Mouse (Mus musculus) ES-Bruce4 (cell line): ENCODE data around the gene P4htm. TPM values are rescaled to one million over a fixed set of nuclear protein-coding genes. Genes with fewer than 3 reads are reported as not detected.

Experiments
- H3K27ac ChIP-seq: 2 replicates; pipeline ENCODE4 v1.5.1; 2012; ENCODE audit warnings: low read length, inconsistent platforms; ENCODE audit not compliant: insufficient read depth
- H3K27me3 ChIP-seq: 2 replicates; pipeline ENCODE4 v1.6.1; 2012; ENCODE audit warnings: mild to moderate bottlenecking, low read length, inconsistent platforms; ENCODE audit not compliant: control insufficient read depth, poor library complexity, insufficient read depth, severe bottlenecking
- H3K36me3 ChIP-seq: 2 replicates; pipeline ENCODE4 v1.6.1; 2012; ENCODE audit warnings: inconsistent platforms, mild to moderate bottlenecking, low read length, moderate library complexity; ENCODE audit not compliant: control insufficient read depth, poor library complexity, insufficient read depth, severe bottlenecking
- H3K4me1 ChIP-seq: one replicate; pipeline ENCODE4 v1.8.1; 2011; ENCODE audit warnings: low read length; ENCODE audit not compliant: control insufficient read depth, insufficient read depth
- H3K4me3 ChIP-seq: 2 replicates; pipeline ENCODE4 v1.5.1; 2011; ENCODE audit warnings: low read depth, mild to moderate bottlenecking, low read length
- H3K9ac ChIP-seq: 2 replicates; pipeline ENCODE4 v1.6.1; 2012; ENCODE audit warnings: low read depth, mild to moderate bottlenecking, inconsistent platforms; ENCODE audit not compliant: poor library complexity, severe bottlenecking
- H3K9me3 ChIP-seq: replicated peaks from 2 replicates; pipeline ENCODE4 v1.6.1; 2012; ENCODE audit warnings: mild to moderate bottlenecking, low read length, inconsistent platforms; ENCODE audit not compliant: control insufficient read depth, poor library complexity, insufficient read depth, severe bottlenecking
- CTCF ChIP-seq: IDR thresholded peaks from one replicate; pipeline ENCODE4 v1.8.1; 2011; ENCODE audit warnings: low read depth, low read length
- EP300 ChIP-seq: IDR thresholded peaks from 2 replicates; pipeline ENCODE4 v1.6.1; 2011; ENCODE audit warnings: low read depth, low read length; ENCODE audit not compliant: insufficient read depth
- POLR2A ChIP-seq: IDR thresholded peaks from one replicate; pipeline ENCODE4 v1.8.1; 2011; ENCODE audit warnings: low read length; ENCODE audit not compliant: insufficient read depth
- polyA plus RNA-seq: library from polyadenylated mRNA; stranded (reverse); fragments of >200 nt; gene quantifications from 2 replicates; pipeline ENCODE4 v1.2.4, GENCODE M21; 2011; ENCODE audit warnings: low read depth; ENCODE audit not compliant: missing spikeins, insufficient read depth, insufficient read length

P4htm gene
- polyA plus RNA-seq, 1 experiment: 2.4 TPM

GRCm38 (mm10) chr9:108587571-108588180 is 9.8 kb downstream of the P4htm start:
- Histone ChIP-seq H3K27ac (peak overlapping the region; percentile 53), H3K36me3 (no peaks in the 10 kb centered on the region), H3K27me3 (no peaks in the 10 kb centered on the region), H3K9ac (no peak overlapping the region), H3K4me3 (0 out of 2 replicates have a peak overlapping the region, but pooled peaks have one; percentile 11), H3K9me3 (no peaks in the 10 kb centered on the region), H3K4me1 (peaks cover 11% of the 10 kb centered on the region)
- no peak for TF ChIP-seq POLR2A
- TF ChIP-seq EP300: no peak
- no peak for TF ChIP-seq CTCF

- Histone ChIP-seq H3K4me1 (peaks cover 7% of the 10 kb centered on the region), H3K27ac (peak overlapping the region; percentile 20; the same call in 1 of the 2 replicates)
Observed at GRCm38 (mm10) chr9:108579344-108579690, 18.1 kb downstream of the P4htm start.

GRCm38 (mm10) chr9:108578545-108579343 is 18.7 kb downstream of the P4htm start, which contains the start of gene Wdr6:
Gene Wdr6, minus strand, starts transcription at chr9:108578739.
- H3K27ac ChIP-seq: peak within 1 kb of the TSS; percentile 54
- H3K4me1 ChIP-seq: peaks cover 11% of the 10 kb centered on the region
- no peaks in the 10 kb centered on the region for H3K27me3 ChIP-seq
- H3K36me3 ChIP-seq: no peaks in the 10 kb centered on the region
- TF ChIP-seq CTCF (no peak), POLR2A (peak; percentile 29), EP300 (0 out of 2 replicates have a peak, but pooled peaks have one; percentile 34)
- H3K9ac ChIP-seq: peak within 1 kb of the TSS; percentile 80
- H3K4me3 ChIP-seq: peak within 1 kb of the TSS; percentile 93
- H3K9me3 ChIP-seq: no peaks in the 10 kb centered on the region

More at GRCm38 (mm10) chr9:108579344-108579690, 18.1 kb downstream of the P4htm start:
- TF ChIP-seq EP300: no peak
- TF ChIP-seq POLR2A: no peak
- TF ChIP-seq CTCF: no peak
- no peaks in the 10 kb centered on the region for H3K9me3 ChIP-seq
- no peaks in the 10 kb centered on the region for H3K27me3 ChIP-seq
- H3K9ac ChIP-seq: peak overlapping the region; percentile 41
- peak overlapping the region; percentile 84 for H3K4me3 ChIP-seq
- no peaks in the 10 kb centered on the region for H3K36me3 ChIP-seq

- H3K9ac ChIP-seq: peak overlapping the region; percentile 80
- H3K36me3 ChIP-seq: no peaks in the 10 kb centered on the region
- no peaks in the 10 kb centered on the region for H3K27me3 ChIP-seq
- peak overlapping the region; percentile 54 for H3K27ac ChIP-seq
- H3K4me1 ChIP-seq: peaks cover 15% of the 10 kb centered on the region
- TF ChIP-seq POLR2A (no peak), EP300 (no peak), CTCF (no peak)
- H3K9me3 ChIP-seq: no peaks in the 10 kb centered on the region
- H3K4me3 ChIP-seq: peak overlapping the region; percentile 93
Observed at GRCm38 (mm10) chr9:108577934-108578544, 19.4 kb downstream of the P4htm start.

GRCm38 (mm10) chr9:108577025-108577424 is 20.4 kb downstream of the P4htm start:
- TF ChIP-seq POLR2A (no peak), CTCF (no peak), EP300 (no peak)
- Histone ChIP-seq H3K27ac (no peak overlapping the region), H3K4me3 (no peak overlapping the region), H3K4me1 (peaks cover 15% of the 10 kb centered on the region), H3K27me3 (no peaks in the 10 kb centered on the region), H3K9ac (no peak overlapping the region), H3K36me3 (peaks cover 8% of the 10 kb centered on the region), H3K9me3 (no peaks in the 10 kb centered on the region)
